Mouse (Mus musculus): ENCODE data around the gene Chtop.

Gene Chtop

GRCm38 (mm10) chr3:90512276-90512675 lies 3.0 kb upstream of the Chtop start:
- DNase-seq (ENCODE audit: low spot score in 2 of 2) = no peak

- DNase-seq (ENCODE audit: low spot score in 2 of 2) = no peak
Observed at GRCm38 (mm10) chr3:90509747-90510123, 437 bp upstream of the Chtop start.

- no peak for DNase-seq (ENCODE audit: low spot score in 2 of 2)
Observed at GRCm38 (mm10) chr3:90508287-90508949, 880 bp downstream of the Chtop start.

GRCm38 (mm10) chr3:90506362-90506761 lies 2.9 kb downstream of the Chtop start:
- no peak for DNase-seq (ENCODE audit: low spot score in 2 of 2)

GRCm38 (mm10) chr3:90505216-90505615 lies 4.1 kb downstream of the Chtop start:
- DNase-seq (ENCODE audit: low spot score in 2 of 2) = no peak

- DNase-seq (ENCODE audit: low spot score in 2 of 2) = no peak
Observed at GRCm38 (mm10) chr3:90503444-90503843, 5.9 kb downstream of the Chtop start.

- no peak for DNase-seq (ENCODE audit: low spot score in 2 of 2)
Observed at GRCm38 (mm10) chr3:90497597-90497996, 11.7 kb downstream of the Chtop start.

- no peak for DNase-seq (ENCODE audit: low spot score in 2 of 2)
Observed at GRCm38 (mm10) chr3:90495850-90496525, 13.3 kb downstream of the Chtop start.

- DNase-seq (ENCODE audit: low spot score in 2 of 2) = no peak
Observed at GRCm38 (mm10) chr3:90493831-90494540, 15.3 kb downstream of the Chtop start.

GRCm38 (mm10) chr3:90491350-90491749 lies 17.9 kb downstream of the Chtop start:
- DNase-seq (ENCODE audit: low spot score in 2 of 2) = peak; percentile 49 to 56

GRCm38 (mm10) chr3:90490696-90491256 lies 18.5 kb downstream of the Chtop start, which contains the start of gene Snapin:
Snapin (minus strand) TSS chr3:90491033.
- peak; percentile 92 to 95 for DNase-seq (ENCODE audit: low spot score in 2 of 2)

- no peak for DNase-seq (ENCODE audit: low spot score in 2 of 2)
Observed at GRCm38 (mm10) chr3:90488576-90488975, 20.7 kb downstream of the Chtop start.

- no peak for DNase-seq (ENCODE audit: low spot score in 2 of 2)
Observed at GRCm38 (mm10) chr3:90486998-90487397, 22.3 kb downstream of the Chtop start.

- peak; percentile 94 to 95 for DNase-seq (ENCODE audit: low spot score in 2 of 2)
Observed at GRCm38 (mm10) chr3:90475831-90476611, 33.3 kb downstream of the Chtop start, which contains the start of gene Ilf2. Ilf2 (plus strand) TSS chr3:90476126.

- DNase-seq (ENCODE audit: low spot score in 2 of 2) = no peak
Observed at GRCm38 (mm10) chr3:90475151-90475830, 34.0 kb downstream of the Chtop start.

GRCm38 (mm10) chr3:90472213-90472612 lies 37.1 kb downstream of the Chtop start:
- DNase-seq (ENCODE audit: low spot score in 2 of 2) = peak; percentile 67 to 75

- DNase-seq (ENCODE audit: low spot score in 2 of 2) = no peak
Observed at GRCm38 (mm10) chr3:90467618-90468300, 41.5 kb downstream of the Chtop start.

GRCm38 (mm10) chr3:90466311-90466766 lies 43.0 kb downstream of the Chtop start:
- DNase-seq (ENCODE audit: low spot score in 2 of 2) = no peak

- DNase-seq (ENCODE audit: low spot score in 2 of 2) = no peak
Observed at GRCm38 (mm10) chr3:90465686-90466310, 43.5 kb downstream of the Chtop start, which contains the start of gene Npr1. Npr1 (minus strand) TSS chr3:90465866.

All from natural killer cell, adult 2 months (primary cell).